Mouse (Mus musculus): ENCODE data around the gene 1700061G19Rik. TPM values are rescaled to one million over a fixed set of nuclear protein-coding genes. Genes with fewer than 3 reads are reported as not detected.

The 1700061G19Rik gene
- polyA plus RNA-seq (2012; ENCODE audit: low replicate concordance), result not detected in 2 replicates

GRCm38 (mm10) chr17:56874936-56875651 is at the start of gene 1700061G19Rik:
TSS of gene 1700061G19Rik (plus strand) at chr17:56875477.

DNA sequence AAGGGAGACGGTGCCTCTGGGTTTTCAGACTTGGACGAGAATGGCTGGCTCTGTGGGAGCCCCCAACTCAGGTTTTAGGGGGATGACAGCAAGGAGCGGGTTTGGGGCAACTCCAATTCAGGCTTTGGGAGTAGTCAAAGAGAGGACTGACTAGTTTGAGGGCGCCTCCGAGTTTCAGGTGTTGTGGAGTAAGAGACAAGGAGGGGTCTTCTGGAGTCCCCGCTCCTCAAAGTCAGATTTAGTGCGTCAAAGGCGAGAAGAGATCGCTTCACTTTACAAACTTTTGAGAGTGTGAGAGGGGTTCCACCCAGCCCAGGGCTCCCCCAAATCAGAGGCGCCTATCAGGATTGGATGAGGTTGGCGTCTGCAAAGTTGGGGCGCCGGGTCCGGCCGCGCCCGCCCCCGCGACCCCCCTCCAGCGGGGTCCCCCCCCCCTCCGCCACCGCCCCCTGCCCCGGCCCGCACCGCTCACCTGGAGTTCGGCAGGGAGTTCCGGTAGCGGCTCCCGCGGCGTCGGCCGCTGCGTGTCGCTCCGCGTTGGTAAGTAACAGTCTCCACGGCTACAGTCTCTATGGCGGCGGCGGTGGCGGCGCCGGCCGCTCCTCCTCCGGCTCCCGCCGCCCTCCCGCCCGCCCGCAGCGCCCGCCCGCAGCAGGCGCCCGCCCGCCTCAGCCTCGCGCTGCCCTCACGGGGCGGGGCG is 44.7 kb upstream of the 1700061G19Rik start, which contains the start of gene Rfx2:
Gene Rfx2 (minus strand): TSS at position 603 of the 700 bp plus-strand sequence.

DNA sequence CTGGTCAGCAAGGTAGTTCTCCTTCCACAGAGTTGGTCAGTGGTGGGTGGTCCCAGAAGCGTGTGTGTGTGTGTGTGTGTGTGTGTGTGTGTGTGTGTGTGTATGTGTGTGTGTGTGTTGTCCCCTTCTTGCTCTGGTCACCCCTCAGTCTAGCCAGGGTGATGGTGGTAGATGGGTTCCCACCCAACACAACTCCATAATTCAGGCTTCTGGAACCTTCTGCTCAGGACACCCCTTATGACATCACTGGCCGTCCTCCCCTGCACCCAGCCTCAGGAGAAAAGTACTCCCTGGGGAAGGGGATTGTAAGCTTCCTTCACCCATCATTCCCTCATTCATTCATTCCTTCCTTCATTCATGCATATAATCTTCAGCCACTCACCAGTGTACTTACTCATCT is 1.0 kb upstream of the 1700061G19Rik start, which contains the start of gene Acsbg2:
Gene Acsbg2 (minus strand): TSS at position 211 of the 400 bp plus-strand sequence.

GRCm38 (mm10) chr17:56935363-56936131 is 60.3 kb downstream of the 1700061G19Rik start, which contains the start of gene Mllt1:
TSS of gene Mllt1 (minus strand) at chr17:56935415.

Other genes starting within 250 kb of the 1700061G19Rik start
- gene Lonp1, start 248.6 kb upstream of the 1700061G19Rik start, polyA plus RNA-seq (2012; ENCODE audit: low replicate concordance), result 33.5 and 44.9 TPM in 2 replicates
- 0.16 and 0.40 TPM in 2 replicates for gene Catsperd, start 247.3 kb upstream of the 1700061G19Rik start, polyA plus RNA-seq (2012; ENCODE audit: low replicate concordance)
- 84.9 and 151 TPM in 2 replicates for gene Ranbp3, start 202.2 kb upstream of the 1700061G19Rik start, polyA plus RNA-seq (2012; ENCODE audit: low replicate concordance)
- 49.6 and 172 TPM in 2 replicates for gene Ndufa11, start 157.7 kb upstream of the 1700061G19Rik start, polyA plus RNA-seq (2012; ENCODE audit: low replicate concordance)
- 20.6 and 37.8 TPM in 2 replicates for gene Vmac, start 157.5 kb upstream of the 1700061G19Rik start, polyA plus RNA-seq (2012; ENCODE audit: low replicate concordance)
- gene Nrtn, start 117.9 kb upstream of the 1700061G19Rik start, polyA plus RNA-seq (2012; ENCODE audit: low replicate concordance), result 0.27 and 0.43 TPM in 2 replicates
- gene Dus3l, start 110.7 kb upstream of the 1700061G19Rik start, polyA plus RNA-seq (2012; ENCODE audit: low replicate concordance), result 70.9 and 106 TPM in 2 replicates
- gene Prr22, start 105.2 kb upstream of the 1700061G19Rik start, polyA plus RNA-seq (2012; ENCODE audit: low replicate concordance), result 6.7 and 14.6 TPM in 2 replicates
- 24.1 and 36.3 TPM in 2 replicates for gene Rfx2, start 44.5 kb upstream of the 1700061G19Rik start, polyA plus RNA-seq (2012; ENCODE audit: low replicate concordance)
- not detected in 2 replicates for gene Acsbg2, start 1.0 kb upstream of the 1700061G19Rik start, polyA plus RNA-seq (2012; ENCODE audit: low replicate concordance)
- 88.4 and 103 TPM in 2 replicates for gene Mllt1, start 59.9 kb downstream of the 1700061G19Rik start, polyA plus RNA-seq (2012; ENCODE audit: low replicate concordance)
- gene Acer1, start 106.6 kb downstream of the 1700061G19Rik start, polyA plus RNA-seq (2012; ENCODE audit: low replicate concordance), result not detected in 2 replicates
- 37.7 and 105 TPM in 2 replicates for gene Clpp, start 114.8 kb downstream of the 1700061G19Rik start, polyA plus RNA-seq (2012; ENCODE audit: low replicate concordance)
- gene Alkbh7, start 121.9 kb downstream of the 1700061G19Rik start, polyA plus RNA-seq (2012; ENCODE audit: low replicate concordance), result 25.6 and 38.2 TPM in 2 replicates
- gene Pspn, start 124.5 kb downstream of the 1700061G19Rik start, polyA plus RNA-seq (2012; ENCODE audit: low replicate concordance), result not detected in 2 replicates
- gene Gtf2f1, start 135.8 kb downstream of the 1700061G19Rik start, polyA plus RNA-seq (2012; ENCODE audit: low replicate concordance), result 81.6 and 94.3 TPM in 2 replicates
- 0.17 and 0.23 TPM in 2 replicates for gene Gm17949, start 136.0 kb downstream of the 1700061G19Rik start, polyA plus RNA-seq (2012; ENCODE audit: low replicate concordance)
- 248 and 458 TPM in 2 replicates for gene Khsrp, start 156.0 kb downstream of the 1700061G19Rik start, polyA plus RNA-seq (2012; ENCODE audit: low replicate concordance)
- gene Slc25a41, start 166.2 kb downstream of the 1700061G19Rik start, polyA plus RNA-seq (2012; ENCODE audit: low replicate concordance), result not detected in 2 replicates
- gene Crb3, start 183.6 kb downstream of the 1700061G19Rik start, polyA plus RNA-seq (2012; ENCODE audit: low replicate concordance), result 18.4 and 34.3 TPM in 2 replicates
- 16.7 and 20.4 TPM in 2 replicates for gene Slc25a23, start 184.4 kb downstream of the 1700061G19Rik start, polyA plus RNA-seq (2012; ENCODE audit: low replicate concordance)
- gene Dennd1c, start 203.0 kb downstream of the 1700061G19Rik start, polyA plus RNA-seq (2012; ENCODE audit: low replicate concordance), result 211 and 238 TPM in 2 replicates
- 0.80 and 0.96 TPM in 2 replicates for gene Tubb4a, start 212.3 kb downstream of the 1700061G19Rik start, polyA plus RNA-seq (2012; ENCODE audit: low replicate concordance)
- gene Tnfsf9, start 229.8 kb downstream of the 1700061G19Rik start, polyA plus RNA-seq (2012; ENCODE audit: low replicate concordance), result 1.5 and 1.6 TPM in 2 replicates

Data from hematopoietic multipotent progenitor cell, adult 10-12 weeks (in vitro differentiated cells).